Mouse (Mus musculus) spleen, adult 2 months (tissue): ENCODE data around the gene Prkn.

Experiments used
- CTCF ChIP-seq: fragments of 200-500 bp; IDR thresholded peaks from 2 replicates; pipeline ENCODE4 v1.5.1; 2011; ENCODE audit warnings: mild to moderate bottlenecking, inconsistent platforms; ENCODE audit not compliant: insufficient read depth, insufficient read length, insufficient replicate concordance; ENCODE audit errors: extremely low read depth
- POLR2A ChIP-seq: fragments of 200-500 bp; IDR thresholded peaks from 2 replicates; pipeline ENCODE4 v1.6.1; 2011; ENCODE audit warnings: low read depth, low read length, inconsistent platforms

GRCm38 (mm10) chr17:11780005-11780404 lies 939.8 kb downstream of the Prkn start:
- TF ChIP-seq CTCF, result no peak
- no peak for TF ChIP-seq POLR2A
